8 mouse cellular contexts compared by ENCODE assay signal in the genomic region with DNA sequence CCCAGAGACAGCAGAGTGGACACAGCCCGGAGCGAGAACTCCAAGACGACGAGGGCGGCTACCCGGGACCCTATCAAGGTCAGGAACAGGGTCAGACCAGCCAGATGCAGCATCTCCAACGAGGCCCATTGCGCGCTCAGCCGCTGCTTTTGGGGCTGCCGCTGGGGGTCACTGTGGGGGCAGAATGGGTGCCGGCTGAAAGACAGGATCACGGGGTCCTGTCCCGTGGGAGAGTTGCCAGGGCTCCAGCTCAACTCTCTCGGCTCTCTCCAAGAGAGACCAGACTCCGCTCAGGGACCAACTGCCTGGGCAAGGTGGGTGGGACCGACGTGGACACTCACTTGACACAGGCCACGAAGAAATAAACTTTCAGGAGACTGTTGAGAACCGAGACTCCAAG. TPM values are rescaled to one million over a fixed set of nuclear protein-coding genes. Genes with fewer than 3 reads are reported as not detected.
DNase-seq lines count a peak whose midpoint lies in the region; ATAC-seq and TF ChIP-seq lines count a peak whose summit lies in the region.

No protein-coding gene starts in this region.

- ATAC-seq in heart, embryonic 14.5 days (ENCODE audit: insufficient number of reproducible peaks, insufficient read depth, low FRiP score, low read depth): peak; percentile 37; the same call in 1 of the 2 replicates
- peak; percentile 14; the same call in 1 of the 2 replicates for ATAC-seq in kidney, postnatal 0 days (replicated peaks; ENCODE audit: low FRiP score, low read depth)
- ATAC-seq in liver, embryonic 15.5 days (ENCODE audit: insufficient read depth): peak; percentile 43
- 0 out of 2 replicates have a peak, but pooled peaks have one; percentile 32 for ATAC-seq in neural tube, embryonic 11.5 days (ENCODE audit: insufficient read depth, low FRiP score, low TSS enrichment)

- no peak overlapping the region for H3K4me3 ChIP-seq in embryonic fibroblast, embryonic 13.5 days (ENCODE audit: insufficient read depth, low read length)
- peak overlapping the region; percentile 31 to 32 for H3K4me3 ChIP-seq in heart, embryonic 14.5 days (ENCODE audit: control insufficient read depth in 1 of 2, insufficient read depth in 1 of 2, low read depth in 1 of 2, low read length in 2 of 2)
- H3K4me3 ChIP-seq in kidney, postnatal 0 days (replicated peaks; ENCODE audit: low read depth, low read length): peak overlapping the region; percentile 18
- peak overlapping the region; percentile 52 for H3K4me3 ChIP-seq in liver, embryonic 15.5 days (replicated peaks)
- H3K4me3 ChIP-seq in neural tube, embryonic 11.5 days (ENCODE audit: low read depth, low read length): peak overlapping the region; percentile 19

- 4% methylated on average over 20 of the region's 20 CpGs for WGBS in heart, embryonic 14.5 days
- WGBS in kidney, postnatal 0 days: 7% methylated on average over 20 of the region's 20 CpGs
- 4% methylated on average over 20 of the region's 20 CpGs for whole genome bisulfite sequencing in liver, embryonic 15.5 days (ENCODE audit: insufficient replicate concordance)
- WGBS in neural tube, embryonic 11.5 days: 4% methylated on average over 20 of the region's 20 CpGs

- H3K4me1 ChIP-seq in embryonic fibroblast, embryonic 13.5 days (ENCODE audit: control insufficient read depth, insufficient read depth, low read length): no peaks in the 10 kb centered on the region
- peaks cover 9 to 13% of the 10 kb centered on the region in 2 experiments for H3K4me1 ChIP-seq in heart, embryonic 14.5 days (ENCODE audit: control insufficient read depth in 2 of 2, insufficient read depth in 2 of 2, low read length in 2 of 2)
- peaks cover 11% of the 10 kb centered on the region; the same call in 1 of the 2 replicates for H3K4me1 ChIP-seq in kidney, postnatal 0 days (replicated peaks; ENCODE audit: insufficient read depth, low read length)
- peaks cover 15% of the 10 kb centered on the region for H3K4me1 ChIP-seq in liver, embryonic 15.5 days (replicated peaks)
- H3K4me1 ChIP-seq in neural tube, embryonic 11.5 days (ENCODE audit: control insufficient read depth, insufficient read depth, low read length): peaks cover 5% of the 10 kb centered on the region; the same call in 1 of the 2 replicates

- TF ChIP-seq CTCF in embryonic fibroblast, embryonic 13.5 days (IDR thresholded peaks at IDR 0.05; ENCODE audit: borderline replicate concordance, insufficient read depth, low read length): peak; percentile 41; the same call in 1 of the 2 replicates
- peak; percentile 68 for TF ChIP-seq CTCF in kidney, postnatal 0 days (IDR thresholded peaks at IDR 0.05; ENCODE audit: low read depth)

- H3K9me3 ChIP-seq in heart, embryonic 14.5 days (ENCODE audit: control insufficient read depth, low read length): no peaks in the 10 kb centered on the region
- no peaks in the 10 kb centered on the region for H3K9me3 ChIP-seq in kidney, postnatal 0 days (replicated peaks; ENCODE audit: low read length)
- H3K9me3 ChIP-seq in liver, embryonic 15.5 days (replicated peaks): no peaks in the 10 kb centered on the region
- H3K9me3 ChIP-seq in neural tube, embryonic 11.5 days (ENCODE audit: control insufficient read depth, low read length): no peaks in the 10 kb centered on the region

- H3K36me3 ChIP-seq in heart, embryonic 14.5 days (ENCODE audit: control insufficient read depth, insufficient read depth, low read length): no peaks in the 10 kb centered on the region
- no peaks in the 10 kb centered on the region for H3K36me3 ChIP-seq in kidney, postnatal 0 days (ENCODE audit: insufficient read depth, low read length)
- no peaks in the 10 kb centered on the region for H3K36me3 ChIP-seq in liver, embryonic 15.5 days (replicated peaks)
- no peaks in the 10 kb centered on the region for H3K36me3 ChIP-seq in neural tube, embryonic 11.5 days (ENCODE audit: control insufficient read depth, insufficient read depth, low read length)

- no peaks in the 10 kb centered on the region for H3K27me3 ChIP-seq in heart, embryonic 14.5 days (ENCODE audit: control insufficient read depth, insufficient read depth, low read length)
- no peaks in the 10 kb centered on the region for H3K27me3 ChIP-seq in kidney, postnatal 0 days (ENCODE audit: insufficient read depth, low read length)
- no peaks in the 10 kb centered on the region for H3K27me3 ChIP-seq in liver, embryonic 15.5 days
- no peaks in the 10 kb centered on the region for H3K27me3 ChIP-seq in neural tube, embryonic 11.5 days (ENCODE audit: control insufficient read depth, insufficient read depth, low read length)

- TF ChIP-seq POLR2A in embryonic fibroblast, embryonic 13.5 days (IDR thresholded peaks at IDR 0.05; ENCODE audit: low read depth, low read length): no peak

- H3K9ac ChIP-seq in heart, embryonic 14.5 days (ENCODE audit: low read length): peak overlapping the region; percentile 59
- peak overlapping the region; percentile 40 for H3K9ac ChIP-seq in kidney, postnatal 0 days (ENCODE audit: low read depth, low read length)
- no peak overlapping the region; the same call in 1 of the 2 replicates for H3K9ac ChIP-seq in liver, embryonic 15.5 days
- peak overlapping the region; percentile 40 for H3K9ac ChIP-seq in neural tube, embryonic 11.5 days (ENCODE audit: low read length)

- DNase-seq in CD4-positive helper T cell, adult 2 months (ENCODE audit: low read depth, low spot score): peak; percentile 63
- peak; percentile 81 to 83 for DNase-seq in adrenal gland, adult (ENCODE audit: inconsistent age in 2 of 2, low spot score in 1 of 2)
- peak; percentile 67 for DNase-seq in kidney, postnatal 0 days (ENCODE audit: low spot score)
- DNase-seq in neural tube, embryonic 11.5 days (ENCODE audit: low spot score): peak; percentile 77
- DNase-seq in thymus, adult 18-20 months: peak; percentile 54 to 55

- H3K27ac ChIP-seq in embryonic fibroblast, embryonic 13.5 days (ENCODE audit: insufficient read depth, low read length): no peak overlapping the region
- no peak overlapping the region for H3K27ac ChIP-seq in heart, embryonic 14.5 days (replicated peaks in 1 of 2; ENCODE audit: control insufficient read depth in 1 of 2, insufficient read depth in 1 of 2, low read depth in 2 of 2, low read length in 2 of 2)
- no peak overlapping the region for H3K27ac ChIP-seq in kidney, postnatal 0 days
- H3K27ac ChIP-seq in liver, embryonic 15.5 days (replicated peaks): peak overlapping the region; percentile 49; the same call in 1 of the 2 replicates
- no peak overlapping the region for H3K27ac ChIP-seq in neural tube, embryonic 11.5 days (ENCODE audit: low read depth, low read length)

- H3K4me2 ChIP-seq in heart, embryonic 14.5 days (ENCODE audit: low read length): peak overlapping the region; percentile 72
- H3K4me2 ChIP-seq in kidney, postnatal 0 days (ENCODE audit: low read length): peak overlapping the region; percentile 58
- peak overlapping the region; percentile 57 for H3K4me2 ChIP-seq in liver, embryonic 15.5 days
- peak overlapping the region; percentile 42 for H3K4me2 ChIP-seq in neural tube, embryonic 11.5 days (ENCODE audit: low read depth)

RNA-seq across cellular contexts. Expression of a gene that starts 1.1 kb away (rescaled TPM):
- not detected in 2 replicates for polyA plus RNA-seq in embryonic fibroblast, embryonic 13.5 days (2011; ENCODE audit: insufficient read length, low read depth, missing spikeins)
- polyA plus RNA-seq in heart, embryonic 14.5 days (2014; fragmentation: Nextera tagmentation; extraction: Ambion mirVana): 0.19 and 0.43 TPM in 2 replicates
- 7.7 and 9.5 TPM in 2 replicates for polyA plus RNA-seq in kidney, postnatal 0 days (2015; fragmentation: Nextera tagmentation; extraction: Ambion mirVana)
- polyA plus RNA-seq in liver, embryonic 15.5 days (2015; fragmentation: Nextera tagmentation; extraction: Ambion mirVana): 4.4 and 4.6 TPM in 2 replicates
- 0.50 and 0.61 TPM in 2 replicates for polyA plus RNA-seq in neural tube, embryonic 11.5 days (2014; fragmentation: Nextera tagmentation; extraction: Ambion mirVana)

RNA-seq across cellular contexts. Expression of a gene that starts 6.3 kb away (rescaled TPM):
- 0.19 TPM in 1 of 2 replicates, not detected in the other for polyA plus RNA-seq in embryonic fibroblast, embryonic 13.5 days (2011; ENCODE audit: insufficient read length, low read depth, missing spikeins)
- 0.09 and 0.19 TPM in 2 replicates for polyA plus RNA-seq in heart, embryonic 14.5 days (2014; fragmentation: Nextera tagmentation; extraction: Ambion mirVana)
- polyA plus RNA-seq in kidney, postnatal 0 days (2015; fragmentation: Nextera tagmentation; extraction: Ambion mirVana): 1.9 and 2.3 TPM in 2 replicates
- polyA plus RNA-seq in liver, embryonic 15.5 days (2015; fragmentation: Nextera tagmentation; extraction: Ambion mirVana): 0.07 TPM in 1 of 2 replicates, not detected in the other
- polyA plus RNA-seq in neural tube, embryonic 11.5 days (2014; fragmentation: Nextera tagmentation; extraction: Ambion mirVana): not detected in 2 replicates

RNA-seq across cellular contexts. Expression of a gene that starts 11.4 kb away (rescaled TPM):
- polyA plus RNA-seq in embryonic fibroblast, embryonic 13.5 days (2011; ENCODE audit: insufficient read length, low read depth, missing spikeins): 72.4 and 90.1 TPM in 2 replicates
- polyA plus RNA-seq in heart, embryonic 14.5 days (2014; fragmentation: Nextera tagmentation; extraction: Ambion mirVana): 45.2 and 45.7 TPM in 2 replicates
- polyA plus RNA-seq in kidney, postnatal 0 days (2015; fragmentation: Nextera tagmentation; extraction: Ambion mirVana): 58.1 and 64.6 TPM in 2 replicates
- polyA plus RNA-seq in liver, embryonic 15.5 days (2015; fragmentation: Nextera tagmentation; extraction: Ambion mirVana): 1.7 and 1.9 TPM in 2 replicates
- 31.5 and 34.9 TPM in 2 replicates for polyA plus RNA-seq in neural tube, embryonic 11.5 days (2014; fragmentation: Nextera tagmentation; extraction: Ambion mirVana)

RNA-seq across cellular contexts. Expression of a gene that starts 47.4 kb away (rescaled TPM):
- 22.5 and 29.8 TPM in 2 replicates for polyA plus RNA-seq in embryonic fibroblast, embryonic 13.5 days (2011; ENCODE audit: insufficient read length, low read depth, missing spikeins)
- polyA plus RNA-seq in heart, embryonic 14.5 days (2014; fragmentation: Nextera tagmentation; extraction: Ambion mirVana): 6.6 and 7.8 TPM in 2 replicates
- 6.0 and 6.2 TPM in 2 replicates for polyA plus RNA-seq in kidney, postnatal 0 days (2015; fragmentation: Nextera tagmentation; extraction: Ambion mirVana)
- 1.1 and 2.0 TPM in 2 replicates for polyA plus RNA-seq in liver, embryonic 15.5 days (2015; fragmentation: Nextera tagmentation; extraction: Ambion mirVana)
- polyA plus RNA-seq in neural tube, embryonic 11.5 days (2014; fragmentation: Nextera tagmentation; extraction: Ambion mirVana): 3.4 and 3.6 TPM in 2 replicates

Comparison
In these comparisons a context has a peak if more than half of its experiments do, and no peak if none do; other contexts are left out.
1. RNA of a gene that starts 11.4 kb away (polyA plus RNA-seq): 72.4 to 90.1 TPM in embryonic fibroblast, embryonic 13.5 days, 58.1 to 64.6 TPM in kidney, postnatal 0 days, 45.2 to 45.7 TPM in heart, embryonic 14.5 days and 31.5 to 34.9 TPM in neural tube, embryonic 11.5 days; 1.7 to 1.9 TPM in liver, embryonic 15.5 days; every median in the first group is over 10 times any median in the second.
2. Peak in every context shown above with its lines, with median percentiles within 50 percentile points of each other: DNase-seq, ATAC-seq and H3K4me2 ChIP-seq.